Mouse (Mus musculus) thymus, adult 18-20 months (tissue): ENCODE measurements around the gene Cenpt.
"Not testable (repeated sequence)": the region's sequence is repeated elsewhere in the genome, so short reads cannot be mapped to it uniquely, and the experiment has no call there.

Experiments
- DNase-seq, 2 experiments: peaks; one replicate each; pipeline ENCODE4 v3.0.0; 2022; ENCODE audit warnings: mixed read lengths in 2 of 2

Cenpt gene

DNA sequence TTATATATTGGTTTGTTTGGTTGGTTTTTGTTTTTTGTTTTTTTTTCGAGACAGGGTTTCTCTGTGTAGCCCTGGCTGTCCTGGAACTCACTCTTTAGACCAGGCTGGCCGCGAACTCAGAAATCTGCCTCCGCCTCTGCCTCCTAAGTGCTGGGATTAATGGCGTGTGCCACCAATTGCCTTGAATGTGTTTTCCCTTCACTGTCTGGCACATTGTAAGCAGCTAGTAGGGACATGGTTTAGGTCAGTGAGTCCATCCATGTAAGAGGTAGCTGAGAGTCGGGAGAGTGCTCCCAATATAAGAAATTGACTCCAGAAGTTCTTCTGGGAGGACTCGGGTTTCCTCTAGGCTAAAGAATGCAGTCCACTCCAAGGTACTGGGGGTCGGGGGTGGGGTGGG lies 1.2 kb upstream of the Cenpt start:
- peak in 1 of 2 experiments; percentile 18 for DNase-seq

DNA sequence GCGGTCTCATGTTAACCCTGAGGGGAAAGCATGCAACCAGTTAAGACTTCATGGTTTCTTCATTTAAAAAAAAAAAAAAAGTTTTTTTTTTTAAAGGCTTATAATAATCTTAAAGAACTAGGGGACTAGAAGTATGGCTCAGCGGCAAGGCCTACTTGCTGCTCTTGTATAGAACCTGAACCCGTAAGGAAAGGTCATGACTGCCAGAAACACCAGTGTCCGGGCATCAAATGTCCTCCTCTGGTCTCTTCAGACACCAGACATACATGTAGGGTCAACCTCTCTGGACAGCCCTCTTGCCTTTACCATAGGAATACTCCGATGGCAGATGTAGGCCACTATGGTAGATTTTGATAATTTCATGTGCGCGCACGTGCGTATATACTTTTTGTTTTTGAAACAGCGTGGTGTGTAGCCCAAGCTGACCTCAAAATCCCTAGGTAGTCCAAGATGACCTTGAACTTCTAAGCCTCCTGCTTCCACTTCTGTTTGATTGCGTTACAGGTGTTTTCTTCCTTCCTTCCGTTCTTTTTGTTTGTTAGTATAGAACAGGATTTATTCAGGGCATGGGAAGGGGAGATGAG lies 840 bp downstream of the Cenpt start:
- peak in 1 of 2 experiments; percentile 17 for DNase-seq

DNA sequence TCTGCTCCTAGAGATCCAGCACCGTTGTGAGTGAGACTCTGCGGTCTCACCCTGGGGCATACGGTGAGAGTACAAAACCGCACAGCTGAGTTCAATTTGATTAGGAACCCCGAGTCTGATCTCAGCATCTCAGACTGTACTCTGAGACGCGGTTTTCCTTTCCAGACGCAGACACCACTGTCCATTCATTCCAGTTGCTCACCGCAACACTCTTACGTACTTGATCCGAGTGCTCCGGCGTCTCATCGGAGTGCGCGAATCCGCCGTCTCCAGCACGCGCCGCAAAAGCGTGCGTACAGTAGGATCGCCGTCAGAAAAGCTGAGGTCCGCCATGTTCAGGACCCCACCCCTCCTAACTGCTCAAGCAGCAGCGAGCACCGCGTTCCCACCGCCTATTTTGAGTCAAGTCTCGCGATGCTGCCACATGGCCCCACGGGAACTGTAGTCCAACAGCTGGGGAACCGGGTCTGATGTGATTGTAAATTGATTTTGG lies 1.4 kb downstream of the Cenpt start:
- DNase-seq, result peak; percentile 85 to 91

DNA sequence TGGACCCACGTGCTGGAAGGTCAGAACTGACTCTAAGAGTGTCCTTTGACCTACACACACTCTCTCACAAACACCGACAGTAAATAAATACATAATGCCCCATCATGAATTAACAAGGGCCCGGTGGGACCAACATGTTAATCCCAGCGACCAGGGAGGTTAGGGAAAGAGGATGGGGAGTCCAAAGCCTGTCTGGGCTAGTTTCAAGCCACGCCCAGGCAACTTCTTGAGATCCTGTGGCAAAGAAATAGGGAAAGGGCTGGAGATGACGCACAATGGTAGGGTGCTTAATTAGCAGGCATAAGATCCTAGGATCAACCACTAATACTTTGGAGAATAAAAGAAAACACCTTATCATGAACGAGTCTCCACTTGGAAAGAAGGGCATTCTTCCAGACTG lies 2.5 kb downstream of the Cenpt start:
- no peak for DNase-seq

DNA sequence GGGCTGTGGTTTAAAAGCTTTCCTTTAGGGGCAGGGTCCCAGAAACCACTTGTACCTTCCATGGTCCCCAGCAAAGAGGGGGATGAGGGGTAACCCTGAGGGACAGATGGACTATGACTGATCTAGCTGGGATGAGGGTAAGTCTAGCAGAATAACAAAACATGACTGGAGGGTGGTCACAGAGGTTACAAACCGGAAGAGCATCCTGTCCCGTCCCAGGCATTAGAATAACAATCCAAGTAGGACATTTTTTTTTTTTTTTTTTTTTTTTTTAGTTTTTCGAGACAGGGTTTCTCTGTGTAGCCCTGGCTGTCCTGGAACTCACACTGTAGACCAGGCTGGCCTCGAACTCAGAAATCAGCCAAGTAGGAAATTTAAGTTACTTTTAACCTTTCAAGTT lies 3.1 kb downstream of the Cenpt start:
- DNase-seq, result no peak

DNA sequence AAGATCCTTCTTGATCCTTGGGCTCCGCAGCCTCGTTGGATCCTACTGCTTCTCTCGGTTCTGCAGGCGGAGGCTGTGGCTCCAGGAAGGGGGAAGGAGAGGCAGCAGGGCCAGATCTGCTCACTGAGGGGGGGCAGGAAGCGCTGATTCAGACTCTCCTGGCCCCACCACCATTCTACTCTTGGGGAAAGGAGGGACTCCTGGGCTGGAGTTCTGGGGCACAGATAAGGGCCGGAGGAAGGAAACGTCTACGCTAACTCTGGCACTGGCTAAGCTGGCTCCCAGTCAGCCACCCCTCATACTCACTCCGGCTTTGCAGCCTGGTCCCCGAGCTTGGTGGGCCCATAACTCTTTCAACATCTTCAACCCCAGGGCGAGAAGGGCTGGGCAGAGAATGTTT lies 6.4 kb downstream of the Cenpt start:
- DNase-seq, result no peak

DNA sequence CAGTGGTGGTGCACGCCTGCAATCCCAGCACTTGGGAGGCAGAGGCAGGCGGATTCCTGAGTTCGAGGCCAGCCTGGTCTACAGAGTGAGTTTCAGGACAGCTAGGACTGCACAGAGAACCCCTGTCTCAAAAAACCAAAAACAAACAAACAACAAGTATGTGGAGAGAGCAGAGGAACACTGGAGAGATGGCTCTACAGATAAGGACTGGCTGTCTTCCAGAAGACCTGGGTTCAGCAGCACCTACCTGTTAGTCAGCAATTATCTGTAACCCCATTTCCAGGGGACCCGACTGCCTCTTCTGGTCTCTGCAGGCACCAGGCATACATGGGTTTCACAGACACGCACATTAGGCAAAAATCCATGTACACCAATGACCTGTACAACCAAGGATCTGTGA lies 13.9 kb downstream of the Cenpt start:
- no peak for DNase-seq

DNA sequence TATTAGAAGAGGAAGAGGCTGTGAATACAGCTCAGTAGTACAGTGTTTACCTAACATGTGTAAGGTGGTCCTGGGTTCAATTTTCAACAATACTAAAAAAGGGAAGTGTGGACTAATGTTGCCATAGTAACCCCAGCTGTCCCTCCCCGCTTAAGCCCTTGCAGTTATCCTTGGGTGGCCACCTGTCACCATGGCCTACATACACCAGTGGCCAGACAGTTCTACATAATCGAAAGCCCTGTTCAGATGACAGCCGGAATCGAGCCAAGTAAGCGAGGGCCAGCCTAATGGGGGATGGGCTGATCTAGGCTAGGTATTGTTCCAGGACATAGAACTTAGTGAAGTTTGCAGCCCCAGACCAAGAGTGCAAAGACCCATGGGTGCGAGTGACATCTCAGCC lies 16.1 kb downstream of the Cenpt start:
- no peak for DNase-seq

DNA sequence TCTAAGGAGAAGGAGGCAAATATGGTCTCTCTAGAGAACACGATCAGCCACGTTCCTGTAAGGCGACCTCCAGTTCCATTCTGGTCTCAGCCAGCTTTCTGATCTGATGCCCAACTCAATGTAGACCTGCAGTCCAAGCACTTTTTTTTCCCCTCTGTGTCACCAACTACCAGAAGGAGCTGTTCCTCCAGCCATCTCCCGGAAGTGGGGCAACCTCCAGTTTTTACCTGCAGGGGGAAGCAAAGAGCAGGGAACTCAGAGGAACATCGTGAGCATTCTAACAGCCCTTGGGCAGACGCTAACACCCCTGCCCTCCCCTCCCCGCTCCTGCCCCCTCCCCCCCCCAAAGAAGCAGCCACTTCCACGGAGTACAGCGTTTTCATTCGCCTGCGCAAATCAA lies 17.8 kb downstream of the Cenpt start:
- peak; percentile 69 to 76 for DNase-seq

DNA sequence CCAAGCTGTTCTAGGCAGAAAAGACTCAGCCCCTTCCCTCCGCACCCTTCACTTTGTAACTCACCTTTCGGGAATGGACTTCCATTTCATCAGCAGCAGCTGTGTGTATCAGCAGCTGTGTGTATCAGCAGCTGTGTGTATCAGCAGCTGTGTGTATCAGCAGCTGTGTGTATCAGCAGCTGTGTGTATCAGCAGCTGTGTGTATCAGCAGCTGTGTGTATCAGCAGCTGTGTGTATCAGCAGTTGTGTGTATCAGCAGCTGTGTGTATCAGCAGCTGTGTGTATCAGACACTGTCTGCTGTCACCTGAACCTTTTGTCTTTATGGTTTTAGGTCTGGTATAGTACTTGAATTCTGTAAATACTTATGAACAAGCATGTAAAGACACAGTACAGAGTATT lies 19.3 kb downstream of the Cenpt start:
- not testable (repeated sequence) for DNase-seq

DNA sequence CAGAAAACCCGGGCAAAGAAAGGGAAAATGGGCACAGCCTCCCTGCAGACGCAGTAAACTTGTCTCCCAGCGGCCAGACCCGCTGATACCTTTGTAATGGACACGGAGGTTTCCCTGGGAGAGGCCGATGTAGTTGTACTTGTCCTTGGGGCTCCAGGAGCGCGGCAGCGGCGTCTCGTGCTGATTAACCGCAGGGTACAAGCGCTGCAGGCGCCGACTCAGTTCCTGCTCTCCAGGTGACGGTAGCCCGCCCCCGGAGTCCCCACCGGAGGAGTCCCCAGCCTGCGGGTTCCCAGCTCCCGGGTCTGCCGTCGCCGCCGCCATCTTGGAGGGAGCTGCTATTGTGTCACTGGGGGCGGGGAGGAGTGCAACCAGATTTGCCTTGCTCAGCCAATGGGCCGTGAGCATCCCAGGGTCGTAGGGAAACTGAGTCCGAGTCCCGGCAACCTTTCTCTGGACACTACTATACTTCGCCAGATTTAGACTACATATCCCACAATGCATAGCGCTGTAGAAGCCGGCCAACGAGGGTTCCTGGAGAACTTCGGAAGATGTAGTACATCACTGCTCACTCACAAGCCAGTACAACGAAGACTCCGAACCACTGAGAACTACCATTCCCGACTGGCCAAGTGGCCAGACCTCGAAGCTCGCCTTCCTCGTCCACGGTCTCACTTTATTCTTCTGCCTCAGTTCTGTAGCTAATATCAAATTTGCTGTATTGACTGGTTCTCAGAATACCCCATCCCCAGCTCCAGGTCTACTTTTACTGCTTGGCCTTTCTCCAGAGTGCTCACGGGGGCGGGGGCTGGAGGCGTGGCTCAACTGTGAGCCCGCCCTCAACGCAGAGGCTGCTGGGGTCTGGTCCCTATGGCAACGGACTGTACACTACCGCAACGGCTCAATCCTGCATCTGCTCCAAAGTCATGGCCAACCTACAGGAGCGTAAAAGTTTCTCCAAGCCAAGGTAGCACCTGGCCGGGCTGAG lies 25.9 kb downstream of the Cenpt start, which contains the start of the genes Ranbp10 and Tsnaxip1:
Gene Ranbp10, minus strand, starts transcription at position 490 of the 988 bp plus-strand sequence.
Gene Tsnaxip1, plus strand, starts transcription at position 871 of the 988 bp plus-strand sequence.
- peak; percentile 97 to 99 for DNase-seq

DNA sequence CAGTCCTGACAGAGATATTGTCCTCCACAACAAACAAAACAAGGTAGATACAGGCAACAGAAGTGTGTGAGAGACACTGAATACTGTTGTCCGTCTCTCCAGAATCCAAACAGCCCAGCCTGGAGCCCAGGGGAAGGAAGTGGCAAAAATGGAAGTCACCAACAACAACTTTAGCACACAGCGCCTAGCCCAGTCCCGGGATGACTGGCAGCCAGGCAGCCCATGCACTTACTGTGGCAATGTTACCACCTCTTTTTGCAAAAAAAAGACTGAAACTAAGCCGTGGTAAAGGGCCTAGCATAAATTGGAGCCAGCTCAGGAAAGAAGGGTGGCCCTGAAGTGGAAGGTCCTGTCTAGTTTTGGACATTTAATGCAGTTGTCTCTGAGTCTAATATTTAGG lies 26.7 kb downstream of the Cenpt start:
- no peak for DNase-seq

DNA sequence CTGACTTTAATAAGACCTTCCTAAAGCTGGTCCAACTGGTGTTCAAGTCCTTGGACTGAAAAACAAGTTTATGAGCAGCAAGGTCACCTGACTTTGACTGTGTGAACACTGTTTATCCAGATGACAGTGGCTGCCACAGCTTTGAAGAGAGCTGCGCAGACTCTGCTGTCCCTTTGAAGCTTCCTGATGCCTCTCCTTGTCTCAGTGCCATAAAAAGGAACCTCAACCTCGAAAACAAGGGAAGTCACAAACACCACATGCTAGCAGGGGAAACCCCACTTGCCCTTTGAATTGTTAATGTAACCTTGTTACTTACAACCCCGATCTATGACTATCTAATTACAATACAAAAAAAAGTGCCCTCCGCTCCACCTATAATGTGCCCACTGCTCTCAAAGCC lies 27.6 kb downstream of the Cenpt start:
- DNase-seq, result no peak

DNA sequence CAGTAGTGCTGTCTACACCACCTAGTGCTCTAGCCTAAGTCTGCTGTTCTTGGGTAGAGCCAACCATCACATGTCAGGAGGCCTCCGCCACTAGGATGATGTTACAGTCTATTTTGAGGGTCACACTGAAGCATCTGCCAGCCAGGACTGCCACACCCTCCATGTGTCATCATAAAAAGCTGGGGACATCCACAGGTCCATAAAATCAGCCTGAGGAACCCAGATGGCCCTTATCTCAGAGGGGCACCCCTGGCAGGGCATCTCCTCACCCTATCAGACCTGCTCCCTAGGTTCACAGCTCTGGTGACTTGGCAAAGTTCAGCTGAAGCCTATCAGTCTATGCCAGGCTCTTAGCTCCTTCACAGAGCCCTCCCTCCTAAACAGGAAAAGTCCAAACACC lies 32.2 kb downstream of the Cenpt start:
- no peak for DNase-seq

DNA sequence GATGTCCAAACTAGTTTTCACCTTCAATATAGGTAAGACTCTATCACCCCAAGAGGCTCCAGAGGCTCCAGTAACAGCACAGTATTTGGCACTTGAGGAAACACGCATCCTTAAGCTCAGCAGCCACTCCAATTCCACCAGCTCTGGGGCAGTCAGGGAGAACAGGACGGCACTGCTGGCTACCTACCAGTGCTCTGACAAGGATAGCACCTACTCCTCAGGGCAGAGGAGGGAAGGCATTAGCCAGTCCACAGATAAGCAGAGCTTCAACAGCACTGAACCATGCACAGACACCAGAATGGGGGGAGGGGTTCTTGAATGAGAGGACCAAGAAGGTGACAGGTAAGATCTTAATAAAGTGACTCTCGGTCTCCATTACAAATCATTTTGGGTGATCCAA lies 33.4 kb downstream of the Cenpt start:
- no peak for DNase-seq

DNA sequence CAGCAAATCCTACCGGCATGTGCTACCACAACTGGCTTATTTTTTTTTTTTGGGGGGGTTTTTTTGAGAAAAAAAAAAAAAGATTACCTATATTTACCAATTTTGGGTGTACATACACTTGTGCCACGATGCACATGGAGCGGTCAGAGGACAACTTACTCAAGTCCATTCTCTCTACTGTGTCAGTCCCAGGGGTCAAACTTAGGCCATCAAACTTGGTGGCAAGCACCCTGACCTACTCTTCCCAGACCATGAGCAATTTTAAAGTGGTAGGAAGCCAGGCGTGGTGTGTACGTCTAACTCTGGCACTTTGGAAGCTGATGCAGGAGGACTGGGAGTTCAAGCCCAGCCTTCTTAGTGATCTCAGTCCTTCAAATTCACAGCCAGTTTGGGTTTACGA lies 39.8 kb downstream of the Cenpt start:
- DNase-seq, result no peak

DNA sequence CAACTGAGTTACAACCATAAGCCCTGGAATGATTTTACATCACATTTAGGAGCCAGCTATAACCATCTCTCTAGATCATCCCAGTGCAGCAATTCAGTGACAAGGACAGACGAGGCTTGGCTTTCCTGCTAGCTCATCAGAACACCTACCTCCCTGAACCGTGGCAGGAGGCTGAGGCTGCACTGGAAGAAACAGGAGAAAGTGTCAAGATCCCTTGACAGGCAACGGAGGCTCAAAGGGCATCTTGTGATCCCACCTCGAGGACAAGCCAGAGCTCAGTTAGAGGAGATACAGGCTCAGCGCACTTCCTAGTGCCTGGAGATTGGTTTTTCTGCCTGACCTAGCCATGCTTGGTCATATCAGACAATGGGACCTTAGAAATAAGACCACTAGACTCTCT lies 40.6 kb downstream of the Cenpt start:
- no peak for DNase-seq

DNA sequence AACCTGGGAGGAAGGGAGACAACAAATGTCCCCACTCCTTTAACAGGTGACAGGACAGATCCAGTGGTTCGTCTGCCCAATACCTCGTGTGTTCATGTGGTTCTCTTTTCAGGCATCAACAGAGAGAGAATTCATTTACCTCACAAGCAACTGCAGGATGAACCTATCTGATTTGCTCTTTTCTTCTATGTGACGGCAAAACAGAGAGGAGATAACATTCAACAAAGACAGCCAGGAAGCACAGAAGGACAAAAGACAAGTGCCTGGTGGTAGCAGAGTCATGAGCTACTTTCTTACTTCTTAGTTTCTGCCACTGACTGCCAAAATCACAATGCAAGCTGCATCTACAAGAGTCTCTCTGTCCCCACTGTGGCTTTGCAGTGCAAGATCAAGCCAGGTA lies 41.5 kb downstream of the Cenpt start:
- DNase-seq, result no peak

DNA sequence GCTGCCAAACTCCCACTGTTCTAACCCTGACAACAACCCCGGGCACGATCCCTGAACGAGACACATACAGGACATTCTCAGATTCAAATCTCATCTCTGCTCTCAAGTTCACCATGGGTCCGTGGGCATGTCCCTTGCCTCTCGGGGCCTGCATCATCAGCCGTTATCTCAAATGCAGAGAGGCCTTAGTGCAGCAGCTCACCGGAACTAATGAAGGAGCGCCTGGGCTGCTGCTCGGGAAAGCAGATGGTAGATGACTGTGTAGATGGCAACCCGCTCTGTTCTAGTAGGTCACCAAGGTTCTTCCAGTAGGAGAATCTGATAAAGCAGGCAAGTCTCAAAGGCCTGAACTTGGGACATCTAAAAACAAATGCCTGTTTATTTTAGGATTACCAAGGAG lies 42.0 kb downstream of the Cenpt start:
- DNase-seq, result no peak

DNA sequence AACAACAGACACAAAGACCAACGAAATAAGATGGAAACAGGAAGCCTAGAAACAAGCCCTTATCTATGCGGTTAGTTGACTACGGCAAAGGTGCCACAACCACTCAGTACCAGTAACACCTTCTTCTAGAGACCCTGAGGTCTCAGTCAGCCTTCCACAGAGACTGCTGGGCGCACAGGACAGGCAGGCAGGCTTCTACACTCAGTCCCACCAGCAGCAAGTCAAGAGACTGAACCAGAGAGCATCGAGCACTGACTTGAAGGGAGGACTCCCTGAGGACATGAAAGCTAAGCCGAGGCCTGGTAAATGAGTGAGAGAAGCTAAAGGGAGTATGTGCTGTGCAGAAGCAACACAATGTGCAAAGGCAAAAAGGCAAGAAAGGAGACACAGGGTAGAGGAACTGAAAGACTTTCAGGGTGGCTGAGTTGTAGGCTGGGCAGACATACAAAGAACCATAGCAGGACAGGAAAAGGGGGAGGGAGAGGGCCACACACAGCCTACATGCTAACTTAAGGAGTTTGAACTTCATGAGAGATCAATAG lies 42.8 kb downstream of the Cenpt start:
- no peak for DNase-seq

DNA sequence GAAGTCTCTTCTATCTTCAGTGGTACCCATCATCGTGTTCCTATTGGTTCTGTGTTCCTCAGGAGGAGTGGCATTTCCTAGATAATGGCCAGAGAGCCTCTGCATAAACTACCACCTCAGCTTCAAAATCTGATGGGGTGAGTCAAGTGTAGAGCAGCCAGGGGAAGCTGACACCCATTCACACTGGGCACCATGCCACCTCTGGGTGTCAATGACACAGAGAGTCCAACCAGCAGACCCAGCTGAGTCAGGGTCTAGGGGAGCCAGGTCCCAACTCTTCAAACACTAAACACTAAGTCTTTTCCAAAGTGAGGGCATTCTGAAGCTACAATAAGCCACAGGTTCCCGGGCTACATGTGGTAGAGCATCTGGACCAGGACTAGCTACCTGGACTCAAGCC lies 44.6 kb downstream of the Cenpt start:
- no peak for DNase-seq

DNA sequence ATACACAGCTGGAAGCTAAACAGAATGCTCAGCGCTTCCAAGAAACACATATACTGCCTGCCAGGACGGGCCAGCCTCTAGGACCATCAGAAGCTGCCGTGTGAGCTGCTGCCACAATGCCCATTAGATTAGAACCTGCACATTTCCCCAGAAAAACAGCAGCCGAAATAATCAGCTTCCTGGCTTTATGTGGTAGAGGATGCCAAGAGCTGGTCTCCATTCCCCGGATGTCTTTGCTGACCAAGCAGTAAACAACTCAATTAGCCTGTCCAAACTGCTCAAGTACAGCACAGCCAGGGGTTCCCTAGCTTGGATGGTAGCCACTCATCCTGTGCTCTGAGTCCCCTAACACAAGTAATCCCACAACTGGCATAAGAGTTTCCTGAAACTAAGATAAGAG lies 45.3 kb downstream of the Cenpt start:
- no peak for DNase-seq

DNA sequence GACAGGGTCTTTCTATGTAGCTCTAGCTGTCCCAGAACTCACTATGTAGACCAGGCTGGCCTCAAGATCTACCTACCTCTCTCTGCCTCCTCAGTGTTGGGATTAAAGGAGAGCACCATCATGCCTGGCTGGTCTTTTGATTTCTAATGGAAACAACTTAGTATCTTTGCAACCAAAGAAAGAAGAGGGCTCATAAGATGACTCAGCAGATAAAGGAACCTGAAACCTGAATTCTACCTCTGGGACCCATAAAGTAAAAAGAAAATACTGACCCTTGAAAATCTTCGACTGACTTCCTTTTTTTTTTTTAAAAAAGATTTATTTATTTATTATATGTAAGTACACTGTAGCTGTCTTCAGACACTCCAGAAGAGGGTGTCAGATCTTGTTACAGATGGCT lies 47.1 kb downstream of the Cenpt start:
- DNase-seq, result no peak

DNA sequence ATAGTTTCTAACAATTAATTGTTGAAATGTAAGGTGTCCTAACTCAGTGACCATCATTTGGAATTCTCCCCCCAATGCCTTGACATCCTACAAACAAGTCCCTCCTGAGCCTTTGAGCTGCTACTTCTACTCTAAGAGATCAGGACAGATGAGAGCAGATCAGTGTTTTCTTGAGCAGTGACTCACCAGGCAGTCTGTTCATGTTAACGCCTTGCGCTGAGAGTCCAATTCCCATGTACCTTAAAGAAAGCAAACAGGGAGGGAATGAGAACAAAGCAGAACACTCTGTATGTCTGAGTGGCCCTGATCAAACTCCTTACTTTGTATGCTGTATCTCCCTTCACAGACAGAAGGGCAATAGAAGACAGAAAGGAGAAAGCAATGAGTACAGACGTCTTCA lies 47.7 kb downstream of the Cenpt start:
- no peak for DNase-seq
